Comparison of ENCODE assay signal across 16 mouse cellular contexts in the genomic region with DNA sequence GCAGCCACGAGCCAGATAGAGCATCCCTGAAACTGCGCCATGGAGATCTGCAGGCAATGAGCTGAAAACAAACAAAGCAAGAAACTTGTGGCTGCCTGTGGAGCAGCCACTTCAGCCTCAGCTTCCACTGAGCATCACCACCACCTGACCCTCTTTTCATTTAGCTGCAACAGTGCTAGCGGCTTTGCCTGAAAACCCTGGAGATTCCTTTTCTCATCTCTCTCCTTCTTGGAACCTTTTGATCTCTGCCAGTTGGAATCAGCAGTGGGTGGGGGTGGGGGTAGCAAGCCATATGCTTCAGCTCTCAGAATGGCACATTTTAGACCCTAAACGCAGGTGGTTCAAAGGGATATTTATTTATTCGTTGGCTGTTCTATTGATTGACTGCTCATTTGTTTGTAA.
DNase-seq lines count a peak whose midpoint lies in the region; ATAC-seq lines count a peak whose summit lies in the region.
"Had no signal": no experiment of that assay in that cellular context is flagged by ENCODE, and none has a peak within 500 bp of the region (broad histone marks: within the 10 kb centered on the region; RNA-seq: fewer than 3 reads in every experiment).

No protein-coding gene starts in this region.

- DNase-seq in hindbrain, embryonic 11.5 days (ENCODE audit: low spot score): no peak
- DNase-seq in cerebellum, adult 9-11 months: peak; percentile 22
- no peak for DNase-seq in kidney, adult 8-10 months
- DNase-seq in heart, postnatal 25 days (ENCODE audit: low spot score): no peak
- DNase-seq: adrenal gland, adult 2 months; lung, postnatal 10 days; right cerebral cortex, postnatal 14 days had no signal

- H3K27ac ChIP-seq in hindbrain, embryonic 12.5 days: no peak overlapping the region; the same call in 1 of the 2 replicates
- no peak overlapping the region for H3K27ac ChIP-seq in hindbrain, embryonic 11.5 days (ENCODE audit: low read depth, low read length)
- H3K27ac ChIP-seq in forebrain, embryonic 16.5 days (ENCODE audit: low read length): no peak overlapping the region
- H3K27ac ChIP-seq in midbrain, embryonic 16.5 days (ENCODE audit: low read length): peak overlapping the region; percentile 60
- H3K27ac ChIP-seq: heart, embryonic 15.5 days; kidney, embryonic 15.5 days; limb, embryonic 13.5 days; liver, embryonic 15.5 days had no signal

- no peak overlapping the region for H3K9ac ChIP-seq in hindbrain, embryonic 12.5 days
- H3K9ac ChIP-seq in hindbrain, embryonic 11.5 days (ENCODE audit: low read depth, low read length): no peak overlapping the region
- H3K9ac ChIP-seq in forebrain, embryonic 16.5 days (replicated peaks; ENCODE audit: low read depth, low read length): no peak overlapping the region
- no peak overlapping the region for H3K9ac ChIP-seq in midbrain, embryonic 16.5 days (ENCODE audit: low read depth, low read length)
- H3K9ac ChIP-seq: heart, embryonic 15.5 days; kidney, embryonic 15.5 days; limb, embryonic 13.5 days; liver, embryonic 15.5 days had no signal

- 25% methylated on average over 5 of the region's 5 CpGs for WGBS in hindbrain, embryonic 12.5 days
- WGBS in hindbrain, embryonic 11.5 days: 31% methylated on average over 5 of the region's 5 CpGs
- 9% methylated on average over 5 of the region's 5 CpGs for WGBS in forebrain, embryonic 16.5 days
- WGBS in midbrain, embryonic 16.5 days: 14% methylated on average over 5 of the region's 5 CpGs

- H3K36me3 ChIP-seq in hindbrain, embryonic 12.5 days: no peaks in the 10 kb centered on the region
- H3K36me3 ChIP-seq in hindbrain, embryonic 11.5 days (ENCODE audit: control insufficient read depth, insufficient read depth, low read length): no peaks in the 10 kb centered on the region
- H3K36me3 ChIP-seq in forebrain, embryonic 16.5 days (ENCODE audit: control insufficient read depth, insufficient read depth): no peaks in the 10 kb centered on the region
- no peaks in the 10 kb centered on the region for H3K36me3 ChIP-seq in midbrain, embryonic 16.5 days (ENCODE audit: control insufficient read depth, insufficient read depth, low read length)
- H3K36me3 ChIP-seq: G1E; heart, embryonic 15.5 days; kidney, embryonic 15.5 days; limb, embryonic 13.5 days; liver, embryonic 15.5 days had no signal

- H3K27me3 ChIP-seq in hindbrain, embryonic 12.5 days: no peaks in the 10 kb centered on the region
- no peaks in the 10 kb centered on the region for H3K27me3 ChIP-seq in hindbrain, embryonic 11.5 days (ENCODE audit: control insufficient read depth, insufficient read depth, low read length)
- H3K27me3 ChIP-seq in forebrain, embryonic 16.5 days (replicated peaks; ENCODE audit: control insufficient read depth, insufficient read depth, low read length): no peaks in the 10 kb centered on the region
- no peaks in the 10 kb centered on the region for H3K27me3 ChIP-seq in midbrain, embryonic 16.5 days (ENCODE audit: control insufficient read depth, insufficient read depth, low read depth, low read length)
- H3K27me3 ChIP-seq: heart, embryonic 15.5 days; kidney, embryonic 15.5 days; liver, embryonic 15.5 days; megakaryocyte, embryonic 14.5 days had no signal

- H3K9me3 ChIP-seq in hindbrain, embryonic 12.5 days (replicated peaks): no peaks in the 10 kb centered on the region
- H3K9me3 ChIP-seq in hindbrain, embryonic 11.5 days (ENCODE audit: control insufficient read depth, low read length): no peaks in the 10 kb centered on the region
- H3K9me3 ChIP-seq in forebrain, embryonic 16.5 days (ENCODE audit: control insufficient read depth, low read length): no peaks in the 10 kb centered on the region
- no peaks in the 10 kb centered on the region for H3K9me3 ChIP-seq in midbrain, embryonic 16.5 days (replicated peaks; ENCODE audit: control insufficient read depth, low read length, poor library complexity, severe bottlenecking)
- H3K9me3 ChIP-seq: G1E; heart, embryonic 15.5 days; kidney, embryonic 15.5 days; limb, embryonic 13.5 days; liver, embryonic 15.5 days; megakaryocyte, embryonic 14.5 days had no signal

- H3K4me1 ChIP-seq in hindbrain, embryonic 12.5 days: peaks cover 9% of the 10 kb centered on the region
- no peaks in the 10 kb centered on the region for H3K4me1 ChIP-seq in hindbrain, embryonic 11.5 days (replicated peaks; ENCODE audit: control insufficient read depth, insufficient read depth, low read length)
- H3K4me1 ChIP-seq in forebrain, embryonic 16.5 days (replicated peaks; ENCODE audit: control insufficient read depth, insufficient read depth, low read length): peaks cover 11% of the 10 kb centered on the region
- H3K4me1 ChIP-seq in midbrain, embryonic 16.5 days (ENCODE audit: control insufficient read depth, insufficient read depth, low read length): peaks cover 20% of the 10 kb centered on the region
- H3K4me1 ChIP-seq: heart, embryonic 15.5 days; kidney, embryonic 15.5 days; limb, embryonic 13.5 days; liver, embryonic 15.5 days; megakaryocyte, embryonic 14.5 days had no signal

- no peak overlapping the region for H3K4me3 ChIP-seq in hindbrain, embryonic 12.5 days
- H3K4me3 ChIP-seq in hindbrain, embryonic 11.5 days (ENCODE audit: low read depth, low read length): no peak overlapping the region
- no peak overlapping the region for H3K4me3 ChIP-seq in forebrain, embryonic 16.5 days (replicated peaks; ENCODE audit: low read length)
- H3K4me3 ChIP-seq in midbrain, embryonic 16.5 days (ENCODE audit: low read depth, low read length): no peak overlapping the region
- H3K4me3 ChIP-seq: heart, embryonic 15.5 days; kidney, embryonic 15.5 days; limb, embryonic 13.5 days; liver, embryonic 15.5 days; megakaryocyte, embryonic 14.5 days had no signal

- H3K4me2 ChIP-seq in hindbrain, embryonic 12.5 days (replicated peaks): no peak overlapping the region
- H3K4me2 ChIP-seq in hindbrain, embryonic 11.5 days (replicated peaks; ENCODE audit: low read depth, low read length): no peak overlapping the region
- no peak overlapping the region for H3K4me2 ChIP-seq in forebrain, embryonic 16.5 days (ENCODE audit: low read length)
- no peak overlapping the region for H3K4me2 ChIP-seq in midbrain, embryonic 16.5 days (ENCODE audit: low read length)
- H3K4me2 ChIP-seq: heart, embryonic 15.5 days; kidney, embryonic 15.5 days; limb, embryonic 13.5 days; liver, embryonic 15.5 days had no signal

- intact Hi-C loops in heart, postnatal 25 days (cut with DNase I): no loop called here

- ATAC-seq in hindbrain, embryonic 12.5 days (ENCODE audit: low FRiP score): 0 out of 2 replicates have a peak, but pooled peaks have one; percentile 26
- ATAC-seq in hindbrain, embryonic 11.5 days (ENCODE audit: low FRiP score): no peak
- peak; percentile 56 for ATAC-seq in forebrain, embryonic 16.5 days
- peak; percentile 46 for ATAC-seq in midbrain, embryonic 16.5 days
